In the genomic region with DNA sequence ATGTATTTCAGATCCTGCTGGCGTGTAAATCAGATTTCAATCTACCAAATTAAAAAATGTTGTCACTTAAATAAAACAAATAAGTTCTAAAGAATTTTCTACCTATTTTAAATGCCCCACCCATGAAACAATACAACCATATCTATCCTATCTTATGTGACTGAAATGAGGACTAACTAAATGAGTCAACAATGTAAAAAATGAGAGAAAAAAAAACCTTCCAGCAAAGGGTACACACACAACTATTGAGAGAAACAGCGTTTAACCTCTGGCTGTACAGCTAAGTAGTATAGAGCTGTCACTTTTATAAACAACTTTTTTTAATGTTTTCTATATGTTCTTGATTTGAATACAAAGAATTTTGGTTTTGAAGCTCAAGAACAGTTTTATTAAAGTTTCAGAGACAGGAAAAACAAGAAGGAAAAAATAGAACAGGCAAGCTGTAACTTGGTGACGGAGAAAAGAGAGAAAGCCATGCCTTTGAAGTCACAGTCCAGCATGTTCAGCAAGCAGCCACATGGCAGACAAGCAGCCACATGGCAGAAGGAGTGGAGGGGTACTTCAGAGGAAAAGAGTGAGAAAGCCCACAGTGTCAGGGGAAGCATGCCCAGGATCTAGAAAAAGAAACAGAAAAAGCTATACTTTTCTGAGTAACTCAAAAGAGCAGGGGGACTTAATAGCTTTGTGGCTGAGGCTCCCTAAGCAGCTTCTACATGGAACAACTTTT, we compare ENCODE assay signal across 22 mouse cellular contexts.
"Had no signal": no experiment of that assay in that cellular context is flagged by ENCODE, and none has a peak within 500 bp of the region (broad histone marks: within the 10 kb centered on the region; RNA-seq: fewer than 3 reads in every experiment).

No protein-coding gene starts in this region.

- H3K27ac ChIP-seq: limb, embryonic 12.5 days; limb, embryonic 15.5 days; liver, embryonic 14.5 days; lung, embryonic 15.5 days; midbrain, embryonic 12.5 days; neural tube, embryonic 13.5 days; stomach, embryonic 15.5 days had no signal

- H3K9me3 ChIP-seq: limb, embryonic 12.5 days; limb, embryonic 15.5 days; lung, embryonic 15.5 days; midbrain, embryonic 12.5 days; neural tube, embryonic 13.5 days; stomach, embryonic 15.5 days had no signal

- H3K27me3 ChIP-seq: limb, embryonic 12.5 days; limb, embryonic 15.5 days; lung, embryonic 15.5 days; midbrain, embryonic 12.5 days; neural tube, embryonic 13.5 days; stomach, embryonic 15.5 days had no signal

- H3K4me1 ChIP-seq: limb, embryonic 12.5 days; limb, embryonic 15.5 days; lung, embryonic 15.5 days; midbrain, embryonic 12.5 days; neural tube, embryonic 13.5 days; stomach, embryonic 15.5 days had no signal

- H3K4me3 ChIP-seq: limb, embryonic 12.5 days; limb, embryonic 15.5 days; lung, embryonic 15.5 days; midbrain, embryonic 12.5 days; myocyte; neural tube, embryonic 13.5 days; stomach, embryonic 15.5 days had no signal

- ATAC-seq: liver, postnatal 0 days; midbrain, embryonic 16.5 days had no signal

- H3K4me2 ChIP-seq: limb, embryonic 12.5 days; limb, embryonic 15.5 days; liver, embryonic 11.5 days; lung, embryonic 15.5 days; midbrain, embryonic 12.5 days; neural tube, embryonic 13.5 days; stomach, embryonic 15.5 days had no signal

- DNase-seq: kidney, adult 9 months; kidney, postnatal 14 days; kidney, postnatal 4 days; left cerebral cortex, postnatal 4 days; liver, postnatal 0 days; lung, postnatal 14 days; lung, postnatal 4 days; retina, postnatal 1 day; right cerebral cortex, postnatal 25 days; spleen, adult 18-20 months; thymus, adult 18-20 months; thymus, postnatal 36 days had no signal

- H3K36me3 ChIP-seq: limb, embryonic 12.5 days; limb, embryonic 15.5 days; lung, embryonic 15.5 days; midbrain, embryonic 12.5 days; neural tube, embryonic 13.5 days; stomach, embryonic 15.5 days had no signal

- H3K9ac ChIP-seq: limb, embryonic 12.5 days; limb, embryonic 15.5 days; liver, embryonic 14.5 days; liver, postnatal 0 days; lung, embryonic 15.5 days; midbrain, embryonic 12.5 days; neural tube, embryonic 13.5 days; stomach, embryonic 15.5 days had no signal
